Mouse (Mus musculus): ENCODE measurements around the gene Rev1.
"Not testable (repeated sequence)": the region's sequence is repeated elsewhere in the genome, so short reads cannot be mapped to it uniquely, and the experiment has no call there.

DNA sequence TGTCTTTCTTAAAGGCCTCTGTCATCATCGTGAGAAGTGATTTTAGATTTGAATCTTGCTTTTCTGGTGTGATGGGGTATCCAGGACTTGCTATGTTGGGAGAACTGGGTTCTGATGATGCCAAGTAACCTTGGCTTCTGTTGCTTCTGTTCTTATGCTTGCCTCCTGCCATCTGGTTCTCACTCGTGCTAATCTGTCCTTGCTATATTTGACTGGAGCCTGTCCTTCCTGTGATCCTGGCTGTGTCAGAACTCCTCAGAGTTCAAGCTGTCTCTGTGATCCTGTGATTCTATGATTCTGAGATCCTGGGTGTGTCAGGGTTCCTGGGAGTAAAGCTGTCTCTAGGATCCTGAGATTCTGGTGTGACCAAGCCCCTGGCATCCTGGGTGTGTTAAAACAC lies 67.4 kb downstream of the Rev1 start:
- TF ChIP-seq RAD21 (IDR thresholded peaks at IDR 0.05; ENCODE audit: low read depth, low read length); POLR2A (IDR thresholded peaks at IDR 0.05; ENCODE audit: control insufficient read depth in 1 of 2, insufficient read depth in 1 of 2, low read depth in 1 of 2, low read length in 2 of 2, poor library complexity in 1 of 2); EP300 (IDR thresholded peaks at IDR 0.05; ENCODE audit: low read depth in 1 of 2, low read length in 2 of 2); POLR2AphosphoS2 (IDR thresholded peaks at IDR 0.05; ENCODE audit: low read length); ELF1 (IDR thresholded peaks at IDR 0.05; ENCODE audit: low read depth, low read length); CTCF (IDR thresholded peaks at IDR 0.05 in 2 of 3, conservative IDR thresholded peaks at IDR 0.05 in 1 of 3; ENCODE audit: control insufficient read depth in 1 of 3, insufficient read depth in 1 of 3, low read depth in 2 of 3, low read length in 3 of 3, poor library complexity in 1 of 3, severe bottlenecking in 1 of 3): not testable (repeated sequence)
